Mouse (Mus musculus) bone marrow macrophage, adult 2 months (primary cell): ENCODE results near the gene 1700020D05Rik. TPM values are rescaled to one million over a fixed set of nuclear protein-coding genes. Genes with fewer than 3 reads are reported as not detected.
"Not testable (repeated sequence)": the region's sequence is repeated elsewhere in the genome, so short reads cannot be mapped to it uniquely, and the experiment has no call there.

Source experiments
- H3K27ac ChIP-seq: 2 replicates; pipeline ENCODE4 v1.5.1; 2012; ENCODE audit warnings: low read depth, low read length; ENCODE audit not compliant: insufficient read depth
- H3K4me1 ChIP-seq: 2 replicates; pipeline ENCODE4 v1.6.1; 2012; ENCODE audit warnings: low read length; ENCODE audit not compliant: control insufficient read depth, insufficient read depth
- H3K4me3 ChIP-seq: 2 replicates; pipeline ENCODE4 v1.5.1; 2012; ENCODE audit warnings: mild to moderate bottlenecking, low read length, moderate library complexity; ENCODE audit not compliant: insufficient read depth
- CTCF ChIP-seq: IDR thresholded peaks from 2 replicates; pipeline ENCODE4 v1.5.1; 2012; ENCODE audit warnings: low read depth, mild to moderate bottlenecking, low read length, moderate library complexity
- POLR2A ChIP-seq: IDR thresholded peaks from 2 replicates; pipeline ENCODE4 v1.6.1; 2012; ENCODE audit warnings: mild to moderate bottlenecking, low read depth, low read length, borderline replicate concordance
- polyA plus RNA-seq: library from polyadenylated mRNA; stranded (reverse); fragments of >200 nt; gene quantifications from 2 replicates; pipeline ENCODE4 v1.2.4, GENCODE M21; 2012; ENCODE audit not compliant: missing spikeins, insufficient read depth, insufficient read length

1700020D05Rik gene
- polyA plus RNA-seq, 1 experiment = 5.1 TPM

GRCm38 (mm10) chr19:5495353-5496051 is 8.1 kb downstream of the 1700020D05Rik start:
- Histone ChIP-seq H3K27ac (no peak overlapping the region), H3K4me1 (peaks cover 3% of the 10 kb centered on the region), H3K4me3 (no peak overlapping the region)
- no peak for TF ChIP-seq POLR2A
- TF ChIP-seq CTCF = no peak

GRCm38 (mm10) chr19:5494314-5494713 is 9.3 kb downstream of the 1700020D05Rik start:
- Histone ChIP-seq H3K4me3 (no peak overlapping the region), H3K27ac (no peak overlapping the region)
- TF ChIP-seq CTCF (no peak), POLR2A (no peak)

GRCm38 (mm10) chr19:5493301-5493721 is 10.3 kb downstream of the 1700020D05Rik start:
- not testable (repeated sequence) for H3K4me1 ChIP-seq, H3K27ac ChIP-seq, H3K4me3 ChIP-seq

More at GRCm38 (mm10) chr19:5494314-5494713, 9.3 kb downstream of the 1700020D05Rik start:
- H3K4me1 ChIP-seq = peaks cover 3% of the 10 kb centered on the region

- Histone ChIP-seq H3K27ac (no peak overlapping the region), H3K4me3 (peak overlapping the region; percentile 86), H3K4me1 (peaks cover 3% of the 10 kb centered on the region)
- TF ChIP-seq POLR2A = no peak
- no peak for TF ChIP-seq CTCF
Measured at GRCm38 (mm10) chr19:5492641-5493040, 10.9 kb downstream of the 1700020D05Rik start.

DNA sequence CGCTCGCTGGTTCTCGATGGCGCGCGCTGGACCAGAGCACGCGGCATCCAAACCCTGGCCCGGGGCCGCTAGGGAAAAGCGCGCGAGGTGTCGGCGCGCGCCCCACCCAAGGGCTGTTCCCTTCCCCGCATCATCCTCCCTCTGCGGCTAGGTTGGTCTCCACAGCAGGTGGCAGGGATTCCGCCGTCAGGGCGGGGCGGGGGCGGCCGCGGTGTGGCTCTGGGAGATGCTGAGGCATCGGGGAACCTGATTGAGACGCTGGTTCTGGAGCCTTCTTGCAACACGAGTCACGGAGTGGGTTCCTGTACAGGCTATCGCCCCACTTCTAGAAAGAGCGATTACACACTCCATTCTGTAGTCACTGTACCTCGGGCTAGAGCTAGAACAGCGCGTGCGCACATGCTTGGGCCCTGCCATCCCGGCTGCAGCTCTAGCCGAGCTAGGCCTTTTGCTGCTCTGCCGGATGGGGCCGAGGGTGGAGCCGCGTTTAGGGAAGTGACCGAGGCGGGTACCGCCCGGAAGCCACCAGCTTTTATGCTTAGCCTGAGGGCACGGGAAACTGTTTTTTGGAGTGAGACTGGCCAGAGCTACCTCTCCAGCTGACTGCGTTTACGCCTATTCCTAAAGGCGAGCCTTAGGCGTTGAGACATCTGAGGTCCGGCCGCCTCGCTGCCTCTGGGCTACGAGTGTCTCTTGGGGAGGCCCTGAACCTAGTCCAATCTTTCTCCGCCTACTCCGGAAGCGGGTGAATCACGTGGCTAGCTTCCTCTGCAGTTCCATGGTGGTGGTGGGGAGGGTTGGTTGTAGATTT is 12.5 kb downstream of the 1700020D05Rik start:
- TF ChIP-seq POLR2A (0 out of 2 replicates have a peak, but pooled peaks have one; percentile 45), CTCF (no peak)
- H3K4me3 ChIP-seq = peak overlapping the region; percentile 86
- H3K4me1 ChIP-seq = peaks cover 12% of the 10 kb centered on the region
- H3K27ac ChIP-seq = peak overlapping the region; percentile 97

DNA sequence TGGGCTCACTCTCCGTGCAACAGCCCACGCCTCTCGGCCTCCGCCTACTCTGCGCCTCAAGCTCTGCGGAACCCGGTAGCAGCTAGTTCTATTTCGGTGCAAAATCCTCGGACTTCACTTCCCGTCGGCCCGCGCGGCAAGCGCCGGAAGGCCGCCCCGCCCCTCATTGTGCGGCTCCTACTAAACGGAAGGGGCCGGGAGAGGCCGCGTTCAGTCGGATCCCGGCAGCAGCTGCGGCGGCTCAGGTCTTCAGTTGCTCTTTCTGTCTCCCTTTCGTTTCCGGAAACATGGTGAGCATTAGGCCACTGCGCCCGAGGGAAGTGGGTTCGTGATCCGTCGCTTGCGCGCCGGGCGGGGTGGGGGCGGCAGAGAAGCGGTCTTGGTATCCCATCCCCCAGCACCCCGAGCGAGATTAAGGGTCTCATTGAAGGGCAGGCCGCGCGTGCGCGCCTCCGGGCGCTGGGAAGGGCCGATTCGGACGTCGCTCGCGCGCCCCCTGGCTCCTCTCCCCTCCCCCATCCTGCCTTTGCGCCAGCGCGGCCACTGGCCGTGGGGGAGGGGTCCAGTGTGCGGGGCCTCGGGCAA is 13.2 kb downstream of the 1700020D05Rik start, which contains the start of gene Cfl1:
Gene Cfl1 (plus strand): TSS at position 143 of the 585 bp plus-strand sequence.
- Histone ChIP-seq H3K4me1 (peaks cover 12% of the 10 kb centered on the region), H3K4me3 (peak within 1 kb of the TSS; percentile 86), H3K27ac (peak within 1 kb of the TSS; percentile 97)
- TF ChIP-seq CTCF = no peak
- TF ChIP-seq POLR2A = peak; percentile 54; the same call in 1 of the 2 replicates

DNA sequence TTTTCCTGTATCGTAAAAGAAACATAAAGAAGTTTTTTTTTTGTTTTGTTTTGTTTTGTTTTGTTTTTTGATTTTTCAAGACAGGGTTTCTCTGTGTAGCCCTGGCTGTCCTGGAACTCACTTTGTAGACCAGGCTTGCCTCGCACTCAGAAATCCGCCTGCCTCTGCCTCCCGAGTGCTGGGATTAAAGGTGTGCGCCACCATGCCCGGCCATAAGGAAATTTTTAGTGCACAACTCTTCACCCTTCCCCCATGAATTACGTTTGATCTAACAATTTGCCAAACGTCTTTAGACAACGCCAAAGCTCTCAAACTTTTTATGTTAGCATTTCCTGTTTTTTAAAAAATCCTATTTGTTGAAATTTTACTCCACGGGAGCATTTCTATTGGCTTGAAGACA is 13.9 kb downstream of the 1700020D05Rik start:
- H3K4me3 ChIP-seq = not testable (repeated sequence)
- Histone ChIP-seq H3K4me1 (peaks cover 12% of the 10 kb centered on the region), H3K27ac (peak overlapping the region; percentile 72)

DNA sequence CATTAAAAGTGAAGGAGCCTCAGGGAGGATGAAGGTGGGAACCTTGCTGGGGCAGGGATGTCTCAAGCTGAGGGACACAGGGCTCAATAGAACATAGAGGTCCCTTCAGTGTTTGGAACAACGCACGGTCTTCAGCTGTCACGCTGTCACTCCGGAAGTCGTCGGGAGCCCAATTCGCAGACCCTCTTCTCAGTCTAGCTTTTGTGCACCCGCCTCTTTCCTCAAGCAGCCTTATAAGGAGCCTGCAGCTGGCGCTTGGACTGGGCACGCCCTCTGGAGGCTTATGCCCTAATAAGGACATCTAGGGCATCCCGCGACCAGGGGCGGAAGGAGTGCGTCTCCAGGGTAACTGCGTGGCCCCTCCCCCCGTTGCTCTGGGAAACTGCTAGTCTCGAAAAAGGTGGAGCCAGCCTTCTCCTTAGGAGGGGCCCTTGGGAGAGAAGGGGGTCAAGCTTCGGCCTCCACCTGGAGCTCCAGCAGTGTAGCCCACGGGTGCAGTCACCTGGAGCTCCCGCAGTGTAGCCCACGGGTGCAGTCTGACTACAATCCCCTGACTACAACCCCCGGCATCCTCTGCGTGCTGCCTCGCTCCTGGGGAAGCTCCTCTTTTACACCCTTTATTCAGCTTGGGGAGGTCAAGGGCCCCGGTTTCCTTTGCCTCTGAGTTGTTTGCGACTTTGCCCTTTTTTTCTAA is 14.6 kb downstream of the 1700020D05Rik start:
- Histone ChIP-seq H3K27ac (peak overlapping the region; percentile 72), H3K4me3 (peak overlapping the region; percentile 65), H3K4me1 (peaks cover 12% of the 10 kb centered on the region)
- TF ChIP-seq CTCF = no peak
- TF ChIP-seq POLR2A = no peak

DNA sequence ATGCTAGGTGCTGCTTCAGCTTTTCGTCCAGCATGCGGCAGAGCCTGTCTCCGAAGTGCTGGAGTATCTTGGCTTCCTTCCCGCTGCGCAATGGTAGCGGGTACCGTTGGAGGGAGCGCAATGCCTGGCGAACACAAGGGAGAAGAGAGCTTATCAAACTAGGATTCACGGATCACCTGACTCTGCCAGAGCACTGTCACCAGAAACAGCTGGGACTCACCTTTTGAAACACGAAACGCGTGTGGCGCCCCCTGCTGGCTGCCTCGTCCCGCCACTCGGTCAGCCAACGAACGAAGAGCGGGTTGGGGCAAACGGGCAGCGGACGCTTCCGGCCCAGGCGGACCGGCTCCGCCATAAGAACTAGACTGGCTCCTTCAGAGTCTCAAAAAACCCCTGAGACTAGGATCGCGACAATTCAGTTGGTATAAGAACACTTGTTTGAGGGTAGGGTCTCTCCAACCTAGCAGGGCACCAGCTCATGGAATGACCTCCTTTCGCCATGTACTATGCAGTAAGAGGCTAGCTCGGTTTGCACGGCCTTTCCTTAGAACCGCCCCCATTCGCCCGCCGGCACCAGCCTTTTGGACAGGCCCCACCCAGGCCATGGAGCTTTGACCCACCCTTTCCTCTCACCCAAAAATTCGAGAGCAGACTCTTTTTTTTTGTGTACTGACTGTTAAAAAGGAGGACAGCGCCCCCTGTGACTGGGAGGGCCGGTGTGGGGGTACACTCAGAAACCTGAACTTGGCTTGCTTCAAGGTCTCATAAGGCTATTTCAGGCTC is 15.6 kb downstream of the 1700020D05Rik start, which contains the start of gene Mus81:
Gene Mus81 (minus strand): TSS at position 635 of the 783 bp plus-strand sequence.
- H3K4me3 ChIP-seq = peak within 1 kb of the TSS; percentile 72
- peak within 1 kb of the TSS; percentile 87 for H3K27ac ChIP-seq
- H3K4me1 ChIP-seq = peaks cover 12% of the 10 kb centered on the region
- TF ChIP-seq POLR2A (no peak; the same call in none of the 2 replicates), CTCF (peak; percentile 96)
